Mouse (Mus musculus) mouse embryonic stem cell (cell line): ENCODE results near the gene Akap8l.

ENCODE experiments used
- in situ Hi-C, 2 experiments: fragments of 300-500 bp; cut with MboI; formaldehyde crosslinking; loops; 1 replicate in 1 of 2; 3 replicates in 1 of 2; pipeline ENCODE4 v1.14.3; 2019 to 2020; ENCODE audit warnings: low sequenced_read_pairs in 2 of 2, low pct_unique_long_range_greater_than_20kb in 1 of 2, mixed read lengths in 1 of 2; ENCODE audit not compliant: unreplicated experiment in 1 of 2

Gene Akap8l

DNA sequence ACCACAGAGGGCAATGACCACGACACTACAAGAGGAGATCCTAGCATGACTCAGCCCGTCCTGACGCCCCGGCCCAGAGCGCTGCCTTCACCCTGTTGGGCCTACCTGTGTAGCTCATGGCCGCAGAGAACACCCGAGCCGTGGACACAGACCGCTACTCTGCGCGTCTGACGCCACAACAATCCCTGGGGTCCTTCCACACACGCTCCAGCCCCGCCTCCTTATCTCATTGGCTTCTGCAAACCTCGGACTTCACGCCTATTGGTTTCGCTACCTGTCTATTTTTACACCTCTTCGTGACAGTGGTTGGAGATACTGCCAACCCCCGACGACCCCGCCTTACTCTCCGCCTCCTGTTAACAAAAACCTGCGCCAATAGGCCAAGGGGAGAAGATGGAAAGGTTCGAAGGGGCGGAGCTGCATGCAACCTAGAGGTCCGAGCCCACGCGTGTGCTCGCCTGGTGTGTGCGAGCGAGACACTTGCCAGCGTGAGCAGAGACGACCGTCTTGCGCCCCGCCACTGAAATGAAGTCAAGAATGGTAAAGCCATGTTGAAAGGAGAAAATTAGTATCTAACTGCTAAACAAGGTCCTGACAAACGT is at the start of gene Akap8l:
Gene Akap8l (minus strand): TSS at position 226 of the 602 bp plus-strand sequence.
- in situ Hi-C loops, result no loop called here

DNA sequence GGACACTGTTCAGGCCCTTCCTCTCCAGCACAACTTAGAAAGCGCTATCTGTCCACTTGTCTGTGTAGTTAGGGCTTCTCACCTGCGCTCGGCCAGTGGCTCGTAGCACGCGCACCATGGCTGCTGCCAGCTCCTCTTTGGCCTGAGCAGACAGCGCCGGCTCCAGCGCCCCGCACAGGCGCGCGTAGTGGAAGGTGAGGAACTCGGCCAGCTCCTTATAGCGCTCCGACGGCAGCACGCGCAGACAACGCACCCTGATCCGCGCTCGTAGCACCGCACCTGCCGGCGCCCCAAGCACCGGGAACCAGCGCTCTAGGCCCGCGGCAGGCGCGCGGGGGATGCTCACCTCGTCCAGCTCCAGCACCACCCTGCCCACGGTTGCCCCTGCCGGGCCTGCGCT is 45.9 kb upstream of the Akap8l start:
- in situ Hi-C loops, result no loop called here

GRCm38 (mm10) chr17:32393944-32394343 is 43.5 kb upstream of the Akap8l start:
- in situ Hi-C loops, result no loop called here

- in situ Hi-C loops, result no loop called here
Measured at GRCm38 (mm10) chr17:32389101-32389659, 38.8 kb upstream of the Akap8l start, which contains the start of gene Wiz. Gene Wiz, minus strand, starts transcription at chr17:32389439.

DNA sequence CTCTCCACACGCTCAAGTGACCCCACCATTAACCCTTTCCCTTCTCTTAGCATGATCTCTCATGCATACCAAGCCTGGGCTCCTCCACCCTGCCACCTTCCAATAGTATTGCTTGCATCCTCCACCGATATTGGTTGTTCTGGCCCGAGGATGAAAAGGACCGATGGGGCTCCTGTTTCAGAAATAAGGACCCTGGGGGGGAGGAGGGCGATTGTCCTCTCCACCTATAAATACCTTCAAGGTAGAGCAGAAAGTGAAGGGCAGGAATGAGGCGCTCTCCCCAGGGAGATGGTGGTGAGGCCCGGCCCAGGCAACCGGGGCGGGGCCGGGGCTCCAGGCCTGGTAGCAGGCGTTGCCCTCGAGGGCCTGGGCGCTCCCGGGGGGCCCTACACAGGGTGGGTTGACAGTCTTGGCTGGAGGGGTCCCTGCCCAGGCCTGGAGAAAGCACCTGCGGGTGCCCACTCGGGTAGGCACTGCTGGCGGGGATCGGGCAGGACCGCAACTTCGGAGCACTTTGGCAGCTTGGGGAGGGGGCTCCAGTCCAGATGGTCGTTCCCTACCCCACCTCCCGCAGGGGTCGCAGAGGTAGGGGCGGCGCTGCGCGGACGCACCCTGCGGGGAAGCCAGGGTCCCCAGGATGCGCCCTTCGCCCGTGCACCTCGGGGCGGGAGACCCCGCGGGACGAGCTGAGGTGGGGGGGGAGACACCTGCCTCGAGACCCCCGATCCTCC is 38.1 kb upstream of the Akap8l start:
- in situ Hi-C loops, result no loop called here

- in situ Hi-C loops, result no loop called here
Measured at GRCm38 (mm10) chr17:32387986-32388369, 37.6 kb upstream of the Akap8l start.

DNA sequence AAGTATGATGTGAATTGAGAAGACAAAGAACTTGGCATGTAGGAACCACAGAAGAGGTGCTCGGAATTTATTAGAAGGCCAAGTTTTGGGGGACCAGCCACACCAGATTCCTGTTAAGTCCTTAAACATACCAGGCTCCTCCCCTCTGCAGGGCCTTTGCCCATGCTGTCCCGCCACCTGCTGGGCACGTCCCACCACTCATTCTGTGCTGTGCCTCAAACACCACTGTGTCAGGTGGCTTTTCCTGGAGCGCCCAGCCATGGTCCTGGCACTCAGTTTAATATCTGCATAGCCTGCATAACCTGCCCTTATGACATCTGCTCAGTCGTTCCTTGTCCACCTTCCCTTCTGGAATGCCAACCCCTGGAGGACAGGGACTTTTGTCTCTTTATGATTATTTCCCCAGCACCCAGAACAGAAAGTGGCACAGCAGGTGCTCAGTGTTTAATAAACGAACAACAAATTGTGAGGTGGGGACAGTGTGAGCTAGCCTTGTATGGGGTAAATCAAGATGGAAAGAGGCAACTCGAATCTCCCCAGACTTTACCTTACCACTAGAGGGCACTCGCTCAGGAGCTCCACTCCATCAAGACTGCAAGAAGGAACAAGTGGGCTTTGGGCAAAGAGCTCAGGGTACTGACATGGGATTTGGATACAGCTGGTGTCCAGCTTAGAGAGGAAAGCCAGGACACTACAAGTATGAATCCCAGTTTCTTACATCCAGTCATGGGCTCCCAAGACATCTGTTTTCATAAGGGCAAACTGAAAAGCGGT is 36.4 kb upstream of the Akap8l start:
- in situ Hi-C loops, result no loop called here

DNA sequence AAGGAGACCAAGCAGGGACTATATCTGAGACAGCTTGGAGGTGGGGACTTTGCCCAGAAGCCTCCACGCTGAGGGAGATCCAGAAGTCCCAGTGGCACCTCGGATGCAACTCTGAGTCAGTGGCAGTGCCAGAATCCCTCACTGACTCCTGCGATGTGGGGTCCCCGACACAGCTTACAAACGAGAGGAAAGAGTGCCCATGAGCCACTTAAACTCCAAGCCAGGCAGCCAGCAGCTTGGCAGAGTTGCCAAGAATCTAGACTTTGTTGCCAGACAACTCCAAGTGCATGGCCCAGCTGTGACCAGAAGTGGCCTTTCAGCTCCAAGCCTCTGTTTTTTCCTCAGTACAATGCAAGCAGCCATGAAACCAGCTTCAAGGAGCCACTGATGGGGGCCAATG is 33.3 kb upstream of the Akap8l start:
- in situ Hi-C loops, result no loop called here

DNA sequence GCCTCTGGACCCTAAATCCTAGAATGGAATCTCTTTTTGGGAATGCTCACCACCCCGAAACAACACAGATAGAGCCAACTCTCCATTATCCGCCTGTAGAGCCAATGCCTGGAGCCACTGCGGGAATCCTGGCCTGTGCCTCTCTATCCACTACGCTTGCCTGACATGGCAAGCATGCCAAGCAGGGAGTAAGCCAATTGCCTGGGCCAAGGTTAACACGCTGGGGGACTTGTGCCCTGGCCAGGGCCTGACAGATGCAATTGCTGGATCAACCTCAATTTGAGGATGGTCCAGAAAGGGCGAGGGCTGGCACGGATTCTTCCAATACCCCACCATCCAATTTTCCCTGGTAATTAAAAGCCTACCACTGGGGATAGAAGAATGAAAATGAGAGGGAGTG is 32.2 kb upstream of the Akap8l start:
- in situ Hi-C loops, result no loop called here

- in situ Hi-C loops, result no loop called here
Measured at GRCm38 (mm10) chr17:32378786-32379185, 28.4 kb upstream of the Akap8l start.

DNA sequence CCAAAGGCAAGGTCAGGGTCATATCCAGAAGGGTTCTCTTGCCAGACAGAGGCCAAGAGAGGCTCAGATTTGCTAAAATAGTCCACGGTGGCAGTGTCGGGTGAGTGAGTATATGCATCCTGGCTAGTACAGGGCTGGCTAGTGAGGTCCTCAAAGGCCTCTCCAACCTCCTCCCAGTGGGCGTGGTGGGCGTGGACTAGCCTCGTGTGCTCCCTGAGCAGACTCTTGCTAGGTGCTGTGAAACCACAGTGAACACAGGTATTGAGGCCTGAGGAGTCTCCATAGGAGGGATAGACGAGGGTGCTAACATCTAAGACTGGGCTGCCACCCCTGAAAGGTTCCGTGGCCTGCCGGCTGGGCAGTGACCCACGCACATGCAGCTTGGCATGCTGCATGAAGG is 26.7 kb upstream of the Akap8l start:
- in situ Hi-C loops, result no loop called here

GRCm38 (mm10) chr17:32376475-32376874 is 26.1 kb upstream of the Akap8l start:
- in situ Hi-C loops, result no loop called here

GRCm38 (mm10) chr17:32368991-32369578 is 18.7 kb upstream of the Akap8l start:
- in situ Hi-C loops, result no loop called here

DNA sequence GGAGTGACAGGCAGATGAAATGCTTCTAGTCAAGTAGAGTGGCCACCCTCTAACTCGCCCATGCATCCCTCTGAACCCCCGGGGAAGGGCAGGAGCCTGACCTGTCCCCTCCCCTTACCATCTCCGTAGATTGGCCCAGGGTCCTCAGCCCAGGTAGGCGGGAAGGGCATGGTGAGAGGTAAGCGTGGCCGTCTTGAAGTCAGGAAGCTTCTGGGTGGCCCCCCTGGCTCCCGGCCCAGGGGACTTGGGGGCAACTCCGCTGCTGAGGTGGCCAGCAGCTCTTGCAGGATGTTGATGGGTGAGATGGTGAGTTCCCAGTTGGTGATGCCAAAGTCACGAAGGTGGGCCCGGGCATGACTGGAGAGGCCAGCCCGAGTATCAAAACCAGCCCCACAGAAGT is 17.3 kb upstream of the Akap8l start:
- in situ Hi-C loops, result no loop called here

GRCm38 (mm10) chr17:32365296-32365695 is 14.9 kb upstream of the Akap8l start:
- in situ Hi-C loops, result no loop called here

- in situ Hi-C loops, result no loop called here
Measured at GRCm38 (mm10) chr17:32364850-32365249, 14.4 kb upstream of the Akap8l start.

- in situ Hi-C loops, result no loop called here
Measured at GRCm38 (mm10) chr17:32364331-32364730, 13.9 kb upstream of the Akap8l start.

- in situ Hi-C loops, result no loop called here
Measured at GRCm38 (mm10) chr17:32363821-32364301, 13.5 kb upstream of the Akap8l start.

GRCm38 (mm10) chr17:32362686-32363085 is 12.3 kb upstream of the Akap8l start:
- in situ Hi-C loops, result no loop called here
